Mouse (Mus musculus) stomach, postnatal 0 days (tissue): ENCODE measurements at regions not wholly inside any gene's neighbourhood (a gene's known extent, or its start where the extent isn't known, plus 50 kb on each side); places are given as distances from the start of the nearest gene placed in this dataset.

Experiments used
- ATAC-seq: fragments of 200-750 bp; cut with Nextera tagmentation; 2 replicates; pipeline ENCODE4 v1.8.0; 2017; ENCODE audit not compliant: low FRiP score, low TSS enrichment
- DNase-seq: peaks from one replicate; pipeline ENCODE4 v3.0.0-alpha.2; 2016; ENCODE audit warnings: low spot score
- H3K27ac ChIP-seq: fragments of 300-500 bp; sonication (generic); replicated peaks from 2 replicates; pipeline ENCODE4 v1.5.1; 2014; ENCODE audit warnings: mild to moderate bottlenecking, control low read depth
- H3K27me3 ChIP-seq: fragments of 300-500 bp; sonication (generic); 2 replicates; pipeline ENCODE4 v1.6.1; 2014; ENCODE audit warnings: low read length; ENCODE audit not compliant: control insufficient read depth, insufficient read depth
- H3K36me3 ChIP-seq: fragments of 300-500 bp; sonication (generic); 2 replicates; pipeline ENCODE4 v1.6.1; 2014; ENCODE audit warnings: low read length, mixed read lengths; ENCODE audit not compliant: control insufficient read depth, insufficient read depth
- H3K4me1 ChIP-seq: fragments of 300-500 bp; sonication (generic); replicated peaks from 2 replicates; pipeline ENCODE4 v1.6.1; 2014; ENCODE audit warnings: antibody characterized with exemption; ENCODE audit not compliant: control insufficient read depth, insufficient read depth
- H3K4me2 ChIP-seq: fragments of 300-500 bp; sonication (generic); replicated peaks from 2 replicates; pipeline ENCODE4 v1.6.1; 2014; ENCODE audit warnings: low read depth, mild to moderate bottlenecking, control low read depth, moderate library complexity
- H3K4me3 ChIP-seq: fragments of 300-500 bp; sonication (generic); 2 replicates; pipeline ENCODE4 v1.5.1; 2014; ENCODE audit warnings: low read depth, low read length, control low read depth
- H3K9ac ChIP-seq: fragments of 300-500 bp; sonication (generic); 2 replicates; pipeline ENCODE4 v1.6.1; 2014; ENCODE audit warnings: mild to moderate bottlenecking, low read length, control low read depth, mixed read lengths
- H3K9me3 ChIP-seq: fragments of 300-500 bp; sonication (generic); 2 replicates; pipeline ENCODE4 v1.6.1; 2016; ENCODE audit warnings: low read length; ENCODE audit not compliant: control insufficient read depth
- CTCF ChIP-seq: IDR thresholded peaks from 2 replicates; pipeline ENCODE4 v1.5.1; 2016; ENCODE audit warnings: antibody characterized with exemption, low read depth, mild to moderate bottlenecking, moderate library complexity
- EP300 ChIP-seq: optimal IDR thresholded peaks from 2 replicates; pipeline ENCODE3; 2016; ENCODE audit warnings: antibody characterized with exemption
- WGBS: fragments of 180-500 bp; shearing (Covaris S2); extraction: QIAGEN DNeasy Blood & Tissue Kit; methylation state at CpG from one replicate; pipeline ENCODE4 v1.1.7; 2014; 5-methylcytosine and 5-hydroxymethylcytosine counted together

DNA sequence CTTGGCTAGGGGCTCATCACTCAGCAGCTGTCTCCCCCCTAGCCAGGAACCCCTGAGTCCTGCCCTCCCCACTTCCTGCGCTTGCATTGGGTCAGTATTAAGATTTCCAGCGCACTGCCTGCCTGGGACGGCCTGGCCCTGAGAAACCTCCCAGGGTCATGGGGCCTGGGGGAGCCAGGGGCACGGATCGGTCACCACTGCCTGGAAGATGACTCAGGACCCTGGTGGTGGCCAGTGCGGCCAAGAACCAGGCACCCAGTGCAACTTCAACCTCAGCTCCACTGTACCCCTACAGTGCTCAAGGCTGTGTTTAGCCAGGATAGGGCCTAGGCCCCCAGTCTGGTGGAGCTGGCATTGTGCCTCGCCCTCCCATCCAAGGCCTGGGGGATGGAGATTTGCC lies 111.9 kb upstream of the Zbtb40 start:
- TF ChIP-seq EP300 = no peak
- no peak for TF ChIP-seq CTCF
- H3K27ac ChIP-seq = no peak overlapping the region
- 85% methylated on average over 7 of the region's 7 CpGs for WGBS

DNA sequence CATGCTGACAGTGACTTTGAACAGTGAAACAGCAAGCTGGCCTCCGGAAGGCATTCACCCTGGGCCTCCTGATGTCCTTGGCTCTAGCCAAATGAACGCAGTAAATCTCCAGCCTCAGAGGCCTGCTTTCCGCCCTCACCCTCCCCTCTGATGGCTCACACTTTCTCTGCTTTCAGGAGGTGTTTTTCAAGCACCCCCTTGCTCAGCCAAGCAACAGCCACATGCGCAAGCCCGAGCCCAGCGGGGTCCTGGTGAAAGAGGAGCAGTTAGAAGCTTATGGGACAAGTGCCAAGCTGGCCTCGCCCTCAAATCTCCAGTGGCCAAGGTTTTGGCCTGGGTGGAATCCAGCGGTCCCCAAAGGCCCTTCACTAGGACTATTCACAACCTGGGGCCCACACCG lies 109.6 kb upstream of the Zbtb40 start:
- TF ChIP-seq EP300 (no peak), CTCF (no peak)
- Histone ChIP-seq H3K27me3 (no peaks in the 10 kb centered on the region), H3K9me3 (no peaks in the 10 kb centered on the region), H3K4me2 (no peak overlapping the region), H3K4me3 (no peak overlapping the region), H3K27ac (no peak overlapping the region), H3K4me1 (no peaks in the 10 kb centered on the region), H3K9ac (no peak overlapping the region), H3K36me3 (no peaks in the 10 kb centered on the region)
- whole genome bisulfite sequencing = 74% methylated on average over 9 of the region's 9 CpGs
- ATAC-seq (no peak), DNase-seq (no peak)

More for the DNA sequence above, 111.9 kb upstream of the Zbtb40 start:
- Histone ChIP-seq H3K36me3 (no peaks in the 10 kb centered on the region), H3K9me3 (no peaks in the 10 kb centered on the region), H3K4me1 (no peaks in the 10 kb centered on the region), H3K27me3 (no peaks in the 10 kb centered on the region), H3K4me3 (no peak overlapping the region), H3K4me2 (no peak overlapping the region), H3K9ac (no peak overlapping the region)
- DNase-seq (no peak), ATAC-seq (no peak)

DNA sequence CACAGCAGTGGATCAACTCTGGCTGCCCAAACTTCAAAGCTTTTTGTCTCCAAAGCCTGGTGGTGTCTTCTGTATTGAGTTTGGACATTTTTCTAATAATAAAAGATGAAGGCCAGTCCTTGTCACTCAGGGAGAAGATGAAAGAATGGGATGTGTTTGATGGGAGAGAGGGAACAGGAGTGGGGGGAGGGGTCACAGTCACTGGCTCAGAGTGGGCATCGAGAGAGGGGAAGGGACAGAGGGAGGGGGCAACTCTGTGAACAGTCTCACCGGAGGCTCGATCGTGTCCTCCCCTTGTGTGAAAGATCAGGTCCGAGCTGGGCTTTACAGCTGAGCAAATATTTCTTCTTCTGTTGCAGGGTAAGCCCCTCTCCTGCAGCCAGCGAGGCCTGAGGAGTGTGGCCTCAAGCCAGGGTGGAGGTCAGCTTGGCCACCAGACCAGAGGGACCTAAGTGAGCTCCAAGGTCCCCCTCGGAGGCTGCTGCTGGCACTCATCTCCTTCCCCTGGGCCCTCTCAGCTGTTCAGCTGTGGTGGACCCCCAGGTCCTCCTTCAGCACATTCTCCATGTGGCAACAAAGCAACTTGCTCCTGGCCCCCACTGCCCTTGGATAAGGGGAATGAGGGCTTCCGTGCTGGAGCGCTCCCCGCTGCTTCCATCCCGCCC lies 108.0 kb upstream of the Zbtb40 start:
- H3K4me2 ChIP-seq = no peak overlapping the region
- no peak overlapping the region for H3K27ac ChIP-seq
- no peak overlapping the region for H3K4me3 ChIP-seq
- TF ChIP-seq EP300 = no peak
- no peak for TF ChIP-seq CTCF
- H3K27me3 ChIP-seq = no peaks in the 10 kb centered on the region
- H3K9me3 ChIP-seq = no peaks in the 10 kb centered on the region
- no peaks in the 10 kb centered on the region for H3K36me3 ChIP-seq
- DNase-seq = no peak
- 68% methylated on average over 10 of the region's 11 CpGs for WGBS
- no peak overlapping the region for H3K9ac ChIP-seq
- no peaks in the 10 kb centered on the region for H3K4me1 ChIP-seq
- ATAC-seq = no peak

DNA sequence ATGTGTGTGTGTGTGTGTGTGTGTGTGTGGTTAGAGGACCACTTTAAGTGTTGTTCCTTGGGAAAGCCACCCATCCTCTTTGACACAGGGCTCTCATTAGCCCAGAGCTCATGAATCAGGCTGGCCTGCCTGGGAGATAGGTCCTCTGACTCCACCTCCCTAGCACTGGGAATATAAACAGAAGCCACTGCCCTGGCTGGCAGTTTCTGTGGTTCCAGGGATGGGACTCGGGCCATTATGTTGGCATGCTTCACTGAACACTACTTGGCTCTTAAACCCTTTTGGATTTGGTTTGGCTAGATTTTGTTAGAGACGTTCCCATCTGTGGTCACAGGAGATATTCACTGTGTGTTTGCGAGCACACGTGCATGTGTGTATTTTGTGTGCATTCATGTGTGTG lies 100.2 kb upstream of the Zbtb40 start:
- Histone ChIP-seq H3K9me3 (no peaks in the 10 kb centered on the region), H3K27ac (no peak overlapping the region), H3K4me2 (no peak overlapping the region), H3K27me3 (no peaks in the 10 kb centered on the region), H3K4me1 (no peaks in the 10 kb centered on the region), H3K9ac (no peak overlapping the region), H3K4me3 (no peak overlapping the region), H3K36me3 (no peaks in the 10 kb centered on the region)
- TF ChIP-seq CTCF (no peak), EP300 (no peak)
- DNase-seq (no peak), ATAC-seq (no peak)
- 72% methylated on average over 4 of the region's 4 CpGs for WGBS

DNA sequence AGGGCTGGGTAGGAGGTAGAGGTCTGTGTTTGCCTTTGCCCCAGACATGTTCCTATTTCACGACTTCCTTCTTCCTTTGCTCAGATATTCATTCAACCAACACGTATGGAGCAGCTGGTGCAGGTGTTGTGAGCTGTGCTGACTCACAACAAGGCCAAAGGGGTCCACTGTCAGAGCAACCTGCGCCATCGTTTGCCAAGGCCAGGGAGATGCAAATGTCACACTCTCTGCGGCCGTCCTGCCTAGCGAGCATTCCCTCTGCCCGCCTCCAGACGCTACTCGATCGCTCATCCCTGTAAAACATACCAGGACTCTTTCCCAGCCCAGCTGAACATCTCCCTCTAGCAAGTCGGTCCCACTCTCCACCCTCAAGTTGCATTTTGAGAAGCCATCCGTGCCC lies 99.2 kb upstream of the Zbtb40 start:
- Histone ChIP-seq H3K27me3 (no peaks in the 10 kb centered on the region), H3K9ac (no peak overlapping the region), H3K4me3 (no peak overlapping the region), H3K9me3 (no peaks in the 10 kb centered on the region), H3K36me3 (no peaks in the 10 kb centered on the region), H3K27ac (no peak overlapping the region), H3K4me1 (no peaks in the 10 kb centered on the region), H3K4me2 (no peak overlapping the region)
- ATAC-seq (no peak), DNase-seq (no peak)
- 85% methylated on average over 13 of the region's 13 CpGs for WGBS
- no peak for TF ChIP-seq CTCF
- TF ChIP-seq EP300 = no peak

DNA sequence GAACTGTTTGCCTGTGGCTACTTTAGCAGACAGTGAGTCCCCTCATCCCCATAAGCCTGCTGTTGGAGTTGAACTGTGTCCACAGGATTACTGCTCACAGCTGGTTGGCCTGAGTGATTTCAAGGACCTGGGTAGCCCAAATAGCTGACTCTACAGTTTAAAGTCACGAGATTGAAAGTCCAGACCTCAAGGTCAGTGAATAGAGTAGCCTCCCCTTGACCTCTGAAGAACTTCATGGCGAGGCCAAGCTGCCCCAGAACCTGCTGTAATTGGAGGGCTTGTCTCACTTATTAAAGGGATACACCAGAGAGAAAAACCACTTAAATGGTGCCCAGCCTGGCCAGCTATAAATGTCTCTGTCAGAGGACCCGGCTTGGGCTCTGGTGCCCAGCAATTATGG lies 97.7 kb upstream of the Zbtb40 start:
- 80% methylated on average over 3 of the region's 3 CpGs for WGBS
- Histone ChIP-seq H3K9me3 (no peaks in the 10 kb centered on the region), H3K4me1 (no peaks in the 10 kb centered on the region), H3K4me2 (no peak overlapping the region), H3K27me3 (no peaks in the 10 kb centered on the region), H3K27ac (no peak overlapping the region), H3K9ac (no peak overlapping the region), H3K36me3 (no peaks in the 10 kb centered on the region), H3K4me3 (no peak overlapping the region)
- TF ChIP-seq EP300 (no peak), CTCF (no peak)
- no peak for ATAC-seq
- no peak for DNase-seq
